Mouse (Mus musculus) kidney, embryonic 15.5 days (tissue): Measurements from ENCODE around the gene Coq8b. TPM values are rescaled to one million over a fixed set of nuclear protein-coding genes. Genes with fewer than 3 reads are reported as not detected.
A peak's percentile ranks its signal among the peaks of the same experiment; 100 is the strongest.

ENCODE experiments used
- ATAC-seq: fragments of 200-750 bp; cut with Nextera tagmentation; replicated peaks from 2 replicates; pipeline ENCODE4 v1.8.0; 2017; ENCODE audit warnings: moderate TSS enrichment; ENCODE audit not compliant: low FRiP score
- H3K27ac ChIP-seq: fragments of 300-500 bp; sonication (generic); 2 replicates; pipeline ENCODE4 v1.5.1; 2015; ENCODE audit warnings: mild to moderate bottlenecking, inconsistent platforms
- H3K27me3 ChIP-seq: fragments of 300-500 bp; sonication (generic); 2 replicates; pipeline ENCODE4 v1.6.1; 2015; ENCODE audit warnings: inconsistent platforms
- H3K36me3 ChIP-seq: fragments of 300-500 bp; sonication (generic); 2 replicates; pipeline ENCODE4 v1.6.1; 2015; ENCODE audit warnings: inconsistent platforms
- H3K4me1 ChIP-seq: fragments of 300-500 bp; sonication (generic); 2 replicates; pipeline ENCODE4 v1.6.1; 2015; ENCODE audit warnings: inconsistent platforms
- H3K4me2 ChIP-seq: fragments of 300-500 bp; sonication (generic); 2 replicates; pipeline ENCODE4 v1.6.1; 2015; ENCODE audit warnings: moderate library complexity, mild to moderate bottlenecking, inconsistent platforms
- H3K4me3 ChIP-seq: fragments of 300-500 bp; sonication (generic); replicated peaks from 2 replicates; pipeline ENCODE4 v1.5.1; 2015; ENCODE audit warnings: mild to moderate bottlenecking, inconsistent platforms
- H3K9ac ChIP-seq: fragments of 300-500 bp; sonication (generic); 2 replicates; pipeline ENCODE4 v1.6.1; 2015; ENCODE audit warnings: mild to moderate bottlenecking, inconsistent platforms
- H3K9me3 ChIP-seq: fragments of 300-500 bp; sonication (generic); replicated peaks from 2 replicates; pipeline ENCODE4 v1.6.1; 2016; ENCODE audit warnings: inconsistent platforms
- WGBS: fragments of 180-500 bp; shearing (Covaris S2); methylation state at CpG from one replicate; pipeline ENCODE4 v1.1.7; 2015; ENCODE audit warnings: mixed read lengths; 5-methylcytosine and 5-hydroxymethylcytosine counted together
- polyA plus RNA-seq: library from polyadenylated mRNA; unstranded; fragments of >200 nt; fragmentation: Nextera tagmentation; extraction: Ambion mirVana; gene quantifications from 2 replicates; pipeline ENCODE4 v1.2.1, GENCODE M21; 2015

Coq8b gene
- polyA plus RNA-seq, 1 experiment from 2014 or later: 23.1 TPM

GRCm38 (mm10) chr7:27203730-27204449 lies 28.9 kb upstream of the Coq8b start:
- WGBS: 98% methylated on average over 8 of the region's 8 CpGs
- no peak overlapping the region for H3K4me3 ChIP-seq
- no peaks in the 10 kb centered on the region for H3K27me3 ChIP-seq
- H3K9me3 ChIP-seq: no peaks in the 10 kb centered on the region
- peaks cover 69% of the 10 kb centered on the region for H3K36me3 ChIP-seq
- H3K9ac ChIP-seq: no peak overlapping the region
- H3K4me1 ChIP-seq: no peaks in the 10 kb centered on the region
- no peak for ATAC-seq
- no peak overlapping the region for H3K27ac ChIP-seq
- H3K4me2 ChIP-seq: no peak overlapping the region

DNA sequence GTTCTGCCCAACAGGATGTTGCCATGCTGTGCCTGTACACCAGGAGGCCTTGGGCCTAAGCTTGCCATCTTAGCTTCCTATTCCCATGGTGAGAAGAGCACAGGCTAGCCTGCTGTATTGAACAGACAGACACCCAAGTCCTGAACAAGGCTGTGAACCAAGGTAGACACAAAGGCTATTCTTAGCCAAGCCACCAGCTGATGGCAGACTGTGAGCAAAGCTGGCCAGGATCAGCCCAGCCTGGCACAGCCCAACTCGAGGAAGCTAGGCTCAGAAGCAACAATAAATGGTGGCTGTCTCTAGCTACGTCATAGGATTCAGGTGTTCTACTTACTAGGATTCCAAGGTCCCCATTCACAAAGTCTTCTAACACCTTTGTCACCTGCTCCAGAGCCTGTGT lies 20.2 kb upstream of the Coq8b start:
- Histone ChIP-seq H3K9ac (no peak overlapping the region), H3K4me1 (no peaks in the 10 kb centered on the region), H3K36me3 (peaks cover 92% of the 10 kb centered on the region), H3K4me3 (no peak overlapping the region), H3K4me2 (no peak overlapping the region), H3K9me3 (no peaks in the 10 kb centered on the region), H3K27me3 (no peaks in the 10 kb centered on the region), H3K27ac (no peak overlapping the region)
- no peak for ATAC-seq
- 89% methylated on average over 2 of the region's 2 CpGs for WGBS

DNA sequence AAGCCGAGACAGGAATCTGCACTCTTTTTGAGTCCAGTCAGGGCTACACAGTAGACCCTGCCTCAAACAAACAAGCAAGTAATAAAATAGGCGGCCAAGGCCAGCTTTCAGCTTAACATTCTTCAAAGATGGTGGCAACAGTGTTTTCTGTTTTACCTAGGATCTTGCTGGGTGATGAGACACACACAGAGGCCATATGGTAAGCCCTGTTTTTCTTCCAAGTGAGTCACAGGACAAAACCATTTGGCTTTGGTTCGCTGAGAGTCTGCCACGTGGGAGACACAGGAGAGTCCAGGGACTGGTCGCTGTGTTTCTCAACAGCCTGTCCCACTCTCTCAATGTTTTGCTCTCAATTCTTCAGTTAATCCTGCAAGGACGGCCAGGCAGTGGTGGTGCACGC lies 14.2 kb upstream of the Coq8b start:
- Histone ChIP-seq H3K4me3 (no peak overlapping the region), H3K27ac (no peak overlapping the region), H3K9ac (no peak overlapping the region), H3K4me2 (no peak overlapping the region), H3K9me3 (no peaks in the 10 kb centered on the region), H3K27me3 (no peaks in the 10 kb centered on the region), H3K4me1 (peaks cover 3% of the 10 kb centered on the region), H3K36me3 (peaks cover 61% of the 10 kb centered on the region)
- ATAC-seq: no peak
- WGBS: 59% methylated on average over 7 of the region's 7 CpGs

DNA sequence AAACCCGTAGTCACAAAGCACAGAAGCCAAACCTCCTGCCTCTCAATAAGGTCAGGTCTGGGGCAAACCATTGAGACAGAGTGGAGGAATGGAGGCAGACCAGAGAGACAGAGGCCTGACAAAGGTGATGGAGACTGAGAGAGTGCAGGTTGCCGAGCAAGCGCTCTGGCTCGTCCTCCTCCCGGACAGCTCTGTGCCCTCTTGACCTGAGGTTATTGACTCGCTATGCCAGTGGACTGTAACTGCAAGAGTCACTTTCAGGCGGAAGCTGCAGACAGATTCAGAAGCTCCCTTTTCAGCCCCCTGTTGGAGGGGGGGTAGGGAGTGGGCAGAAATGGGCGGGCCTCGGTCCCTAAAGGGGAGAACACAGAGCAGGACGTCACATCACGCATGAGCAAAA lies 12.9 kb upstream of the Coq8b start:
- H3K4me3 ChIP-seq: no peak overlapping the region
- no peaks in the 10 kb centered on the region for H3K27me3 ChIP-seq
- no peak overlapping the region for H3K27ac ChIP-seq
- H3K9me3 ChIP-seq: no peaks in the 10 kb centered on the region
- ATAC-seq: 0 out of 2 replicates have a peak, but pooled peaks have one; percentile 6
- H3K36me3 ChIP-seq: peaks cover 51% of the 10 kb centered on the region
- H3K4me2 ChIP-seq: no peak overlapping the region
- H3K9ac ChIP-seq: no peak overlapping the region
- H3K4me1 ChIP-seq: peaks cover 16% of the 10 kb centered on the region
- WGBS: 56% methylated on average over 11 of the region's 11 CpGs

DNA sequence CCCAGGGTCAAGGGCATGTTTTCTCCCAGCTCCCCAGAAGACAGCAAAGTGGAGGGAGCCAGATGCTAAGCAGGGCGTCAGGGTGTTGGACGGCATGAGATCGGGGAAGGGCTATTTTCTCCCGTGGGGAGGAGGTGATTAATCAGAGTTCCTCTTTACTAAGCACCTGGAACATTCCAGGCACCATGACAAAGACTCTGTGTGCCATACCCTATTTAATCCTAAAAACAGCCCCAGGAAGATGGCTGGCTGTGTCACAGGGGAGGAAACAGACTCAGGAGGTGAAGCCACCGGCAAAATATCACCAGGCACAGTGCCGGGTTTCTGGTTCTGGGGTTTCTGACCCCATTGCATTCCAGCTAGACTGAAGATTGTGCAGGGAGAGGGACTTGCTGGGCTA lies 10.9 kb upstream of the Coq8b start:
- no peak overlapping the region for H3K4me3 ChIP-seq
- H3K27ac ChIP-seq: no peak overlapping the region
- no peaks in the 10 kb centered on the region for H3K9me3 ChIP-seq
- H3K36me3 ChIP-seq: peaks cover 33% of the 10 kb centered on the region
- no peak overlapping the region for H3K9ac ChIP-seq
- H3K4me2 ChIP-seq: no peak overlapping the region
- peaks cover 36% of the 10 kb centered on the region for H3K4me1 ChIP-seq
- H3K27me3 ChIP-seq: no peaks in the 10 kb centered on the region
- 69% methylated on average over 6 of the region's 6 CpGs for WGBS
- ATAC-seq: no peak

GRCm38 (mm10) chr7:27222538-27222937 lies 10.3 kb upstream of the Coq8b start:
- Histone ChIP-seq H3K36me3 (peaks cover 30% of the 10 kb centered on the region), H3K27ac (no peak overlapping the region), H3K4me1 (peaks cover 42% of the 10 kb centered on the region), H3K27me3 (no peaks in the 10 kb centered on the region), H3K4me3 (no peak overlapping the region), H3K9ac (no peak overlapping the region), H3K4me2 (no peak overlapping the region), H3K9me3 (no peaks in the 10 kb centered on the region)
- no peak for ATAC-seq
- 60% methylated on average over 1 of the region's 1 CpGs for WGBS

DNA sequence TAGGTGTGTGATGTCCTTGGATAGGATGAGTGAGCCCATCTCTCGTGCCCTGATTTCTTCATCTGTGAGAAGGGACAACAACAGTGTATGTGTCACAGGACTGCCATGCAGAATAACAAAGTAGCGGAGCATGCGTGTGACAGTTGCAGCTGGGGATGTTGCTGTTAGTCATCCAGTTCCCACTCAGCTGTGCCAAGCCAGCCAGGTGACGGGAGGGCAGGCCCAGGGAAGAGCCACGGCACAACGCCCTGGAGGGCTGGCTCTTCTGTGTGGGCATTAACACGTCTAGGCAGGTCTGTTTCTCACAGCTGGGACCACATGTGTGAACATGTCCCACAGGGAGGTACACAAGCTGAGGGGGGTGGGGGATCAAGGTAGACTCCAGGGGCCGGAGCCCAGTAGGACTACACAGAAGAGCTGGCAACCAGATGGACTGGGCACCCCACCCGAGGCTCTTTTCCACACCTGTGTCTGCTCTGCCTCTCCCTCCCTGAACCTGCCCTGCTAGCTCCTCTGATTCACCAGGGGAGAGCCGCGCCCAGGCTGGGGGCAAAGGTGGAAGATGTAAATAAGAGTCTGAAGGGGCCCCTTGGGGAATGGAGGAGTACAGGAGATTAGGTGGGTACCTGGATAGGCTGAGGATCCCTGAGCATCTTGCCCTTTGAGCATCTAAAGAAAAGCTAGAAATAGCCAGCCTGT lies 7.8 kb upstream of the Coq8b start:
- H3K4me2 ChIP-seq: peak overlapping the region; percentile 87
- 65% methylated on average over 11 of the region's 11 CpGs for WGBS
- ATAC-seq: no peak
- peaks cover 5% of the 10 kb centered on the region; the same call in 1 of the 2 replicates for H3K36me3 ChIP-seq
- peaks cover 49% of the 10 kb centered on the region for H3K4me1 ChIP-seq
- H3K9me3 ChIP-seq: no peaks in the 10 kb centered on the region
- H3K9ac ChIP-seq: no peak overlapping the region
- no peak overlapping the region for H3K4me3 ChIP-seq
- H3K27ac ChIP-seq: no peak overlapping the region
- H3K27me3 ChIP-seq: no peaks in the 10 kb centered on the region

GRCm38 (mm10) chr7:27227276-27227675 lies 5.5 kb upstream of the Coq8b start:
- H3K36me3 ChIP-seq: 0 out of 2 replicates have a peak, but pooled peaks cover 4% of the 10 kb centered on the region

GRCm38 (mm10) chr7:27227676-27228075 lies 5.1 kb upstream of the Coq8b start:
- peak overlapping the region; percentile 90 for H3K4me3 ChIP-seq
- 0 out of 2 replicates have a peak, but pooled peaks cover 2% of the 10 kb centered on the region for H3K36me3 ChIP-seq
- peak overlapping the region; percentile 87 for H3K4me2 ChIP-seq
- ATAC-seq: peak; percentile 9
- H3K27me3 ChIP-seq: no peaks in the 10 kb centered on the region
- H3K27ac ChIP-seq: peak overlapping the region; percentile 92
- H3K9ac ChIP-seq: peak overlapping the region; percentile 80
- H3K4me1 ChIP-seq: peaks cover 54% of the 10 kb centered on the region
- 2% methylated on average over 10 of the region's 10 CpGs for WGBS
- H3K9me3 ChIP-seq: no peaks in the 10 kb centered on the region

More at GRCm38 (mm10) chr7:27227276-27227675, 5.5 kb upstream of the Coq8b start:
- Histone ChIP-seq H3K27me3 (no peaks in the 10 kb centered on the region), H3K9ac (peak overlapping the region; percentile 80), H3K4me3 (peak overlapping the region; percentile 90), H3K4me1 (peaks cover 51% of the 10 kb centered on the region), H3K27ac (no peak overlapping the region), H3K9me3 (no peaks in the 10 kb centered on the region), H3K4me2 (peak overlapping the region; percentile 87)
- WGBS: 30% methylated on average over 9 of the region's 9 CpGs
- ATAC-seq: no peak

DNA sequence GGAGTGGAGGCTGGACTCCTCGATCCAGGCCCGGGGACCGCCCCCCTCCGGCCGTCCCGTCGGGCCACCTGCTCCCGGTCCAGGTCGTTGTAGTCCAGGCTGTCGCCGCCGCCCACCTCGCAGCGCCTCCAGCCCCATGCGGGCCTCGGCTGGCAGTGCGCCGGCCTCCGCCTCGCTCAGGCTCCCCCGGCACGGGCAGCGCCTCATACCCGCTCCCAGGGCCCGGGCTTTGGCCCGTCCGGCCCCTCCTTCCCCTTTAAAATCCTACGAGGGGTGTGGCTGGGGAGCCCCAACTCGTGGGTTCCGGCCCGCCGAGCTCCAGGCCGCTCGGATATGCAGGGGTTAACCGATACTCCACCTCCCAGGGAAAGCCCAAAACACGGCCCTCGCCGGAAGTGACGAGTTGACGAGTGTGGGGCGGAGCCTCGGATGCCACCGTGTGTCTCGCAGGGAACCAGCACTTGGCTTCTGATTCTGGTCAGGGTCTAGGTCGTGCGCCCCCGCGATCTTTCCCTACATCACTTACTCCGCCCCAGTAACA lies 4.5 kb upstream of the Coq8b start, which contains the start of gene Itpkc:
Itpkc (minus strand) TSS at position 381 of the 541 bp plus-strand sequence.
- Histone ChIP-seq H3K36me3 (no peaks in the 10 kb centered on the region), H3K9ac (peak within 1 kb of the TSS; percentile 80), H3K4me3 (peak within 1 kb of the TSS; percentile 90), H3K27ac (peak within 1 kb of the TSS; percentile 92), H3K9me3 (no peaks in the 10 kb centered on the region), H3K4me1 (peaks cover 56% of the 10 kb centered on the region), H3K27me3 (no peaks in the 10 kb centered on the region), H3K4me2 (peak within 1 kb of the TSS; percentile 87)
- peak; percentile 76 for ATAC-seq
- WGBS: under 1% methylated on average over 49 of the region's 49 CpGs

DNA sequence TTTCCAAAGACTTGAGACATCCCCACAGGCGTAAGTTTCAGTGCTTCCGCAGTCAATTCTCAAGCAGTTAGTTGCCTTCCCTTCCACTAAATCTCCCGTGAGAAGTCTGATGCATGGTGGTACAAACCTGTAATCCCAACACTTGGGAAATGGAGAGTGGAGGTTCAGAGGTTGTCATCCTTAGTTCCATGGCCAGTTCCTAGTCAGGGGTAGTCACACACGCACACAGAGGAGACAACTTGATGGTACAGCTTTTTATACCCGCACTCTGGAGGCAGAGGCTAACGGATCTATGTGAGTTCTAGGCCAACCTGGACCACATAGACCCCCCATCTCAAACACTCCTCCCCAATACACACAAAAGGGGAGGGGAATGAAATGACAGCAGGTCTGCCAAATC lies 4.0 kb upstream of the Coq8b start:
- peaks cover 57% of the 10 kb centered on the region for H3K4me1 ChIP-seq
- H3K27ac ChIP-seq: peak overlapping the region; percentile 92
- peak overlapping the region; percentile 87 for H3K4me2 ChIP-seq
- peak overlapping the region; percentile 90 for H3K4me3 ChIP-seq
- no peaks in the 10 kb centered on the region for H3K9me3 ChIP-seq
- H3K27me3 ChIP-seq: no peaks in the 10 kb centered on the region
- no peaks in the 10 kb centered on the region for H3K36me3 ChIP-seq
- peak overlapping the region; percentile 80 for H3K9ac ChIP-seq
- peak; percentile 1; the same call in 1 of the 2 replicates for ATAC-seq
- 18% methylated on average over 6 of the region's 6 CpGs for WGBS

DNA sequence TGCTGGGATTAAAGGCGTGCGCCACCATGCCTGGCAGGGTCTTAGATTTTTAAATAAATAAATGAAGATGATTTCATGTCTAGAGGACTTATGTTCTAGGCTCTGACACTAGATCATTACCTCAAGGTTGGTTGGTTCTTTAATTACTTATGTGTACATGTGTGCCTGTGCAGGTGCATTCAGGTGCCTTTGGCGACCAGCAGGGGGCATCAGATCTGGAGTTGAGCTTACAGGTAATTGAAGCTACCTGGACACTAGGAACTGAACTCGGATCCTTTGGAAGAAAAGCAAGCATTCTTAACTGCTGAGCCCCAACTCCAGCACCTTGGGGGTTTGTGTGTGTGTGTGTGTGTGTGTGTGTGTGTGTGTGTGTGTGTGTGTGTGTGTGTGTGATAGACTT lies 2.0 kb upstream of the Coq8b start:
- Histone ChIP-seq H3K27ac (no peak overlapping the region), H3K9me3 (no peaks in the 10 kb centered on the region), H3K4me1 (peaks cover 42% of the 10 kb centered on the region), H3K4me3 (no peak overlapping the region), H3K27me3 (no peaks in the 10 kb centered on the region), H3K36me3 (no peaks in the 10 kb centered on the region), H3K4me2 (no peak overlapping the region), H3K9ac (no peak overlapping the region)
- no peak for ATAC-seq
- 79% methylated on average over 4 of the region's 4 CpGs for WGBS
